Mouse (Mus musculus): ENCODE data around the gene Evc2. TPM values are rescaled to one million over a fixed set of nuclear protein-coding genes. Genes with fewer than 3 reads are reported as not detected.

The Evc2 gene
- total RNA-seq, 2 experiments from 2014 or later, result 10.9 to 15.3 TPM

DNA sequence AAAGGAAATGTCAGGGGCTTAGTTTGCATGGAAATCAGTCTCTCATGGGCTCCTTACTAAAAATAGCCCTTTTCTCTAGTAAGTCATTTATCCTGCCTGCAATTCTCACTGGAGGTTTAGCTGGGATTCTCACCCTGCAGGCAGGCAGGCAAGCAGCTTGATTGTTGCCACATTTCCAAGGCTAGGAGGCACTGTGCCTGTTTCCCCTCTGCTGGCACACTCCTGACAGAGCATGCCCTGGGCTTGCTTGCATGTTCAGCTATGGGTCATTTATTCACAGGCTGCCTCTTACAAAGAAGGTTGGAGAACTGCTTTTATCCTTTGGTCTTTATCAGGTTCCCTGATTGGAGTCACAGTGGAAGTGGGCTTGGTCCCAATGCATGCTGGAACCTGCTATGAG, 27.5 kb downstream of the Evc2 start:
- DNase-seq, result no peak

DNA sequence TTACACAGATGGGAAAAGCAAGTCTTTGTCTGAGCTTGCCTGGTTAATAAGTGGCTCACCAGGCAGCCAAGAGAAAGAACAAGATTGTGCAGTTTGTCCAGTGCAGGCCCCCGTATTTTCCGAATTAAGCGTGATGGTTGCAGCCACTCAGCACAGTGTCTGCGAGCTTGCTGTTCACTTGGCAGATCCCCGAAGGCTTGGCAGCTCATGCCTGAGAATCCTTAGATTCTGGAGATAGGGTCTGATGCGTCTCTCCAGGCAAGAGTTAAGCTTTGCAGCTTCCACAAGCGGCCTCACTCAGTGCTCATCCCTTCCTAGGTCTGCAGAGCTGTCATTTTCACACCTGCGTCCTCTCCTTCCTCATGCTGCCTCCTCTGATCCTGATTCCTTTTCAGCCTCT, 30.5 kb downstream of the Evc2 start:
- DNase-seq, result no peak

DNA sequence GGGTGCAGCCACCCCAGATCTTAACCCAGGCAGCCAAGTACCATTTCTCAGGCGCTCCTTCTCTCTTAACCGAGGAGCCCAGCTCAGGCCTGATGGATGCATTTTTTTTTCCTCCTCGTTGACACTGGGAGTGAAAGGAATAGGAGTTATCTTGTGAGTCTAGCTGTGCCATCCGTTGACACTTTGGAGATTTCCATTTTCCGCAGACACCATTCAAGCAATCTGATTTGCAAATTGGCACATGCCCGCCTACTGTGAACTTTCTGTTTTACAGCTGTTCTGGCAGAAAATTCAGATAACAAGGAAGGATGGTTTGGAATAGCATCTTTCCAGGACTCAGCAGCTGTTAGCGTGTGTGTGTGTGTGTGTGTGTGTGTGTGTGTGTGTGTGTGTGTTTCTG, 39.1 kb downstream of the Evc2 start:
- no peak for DNase-seq

DNA sequence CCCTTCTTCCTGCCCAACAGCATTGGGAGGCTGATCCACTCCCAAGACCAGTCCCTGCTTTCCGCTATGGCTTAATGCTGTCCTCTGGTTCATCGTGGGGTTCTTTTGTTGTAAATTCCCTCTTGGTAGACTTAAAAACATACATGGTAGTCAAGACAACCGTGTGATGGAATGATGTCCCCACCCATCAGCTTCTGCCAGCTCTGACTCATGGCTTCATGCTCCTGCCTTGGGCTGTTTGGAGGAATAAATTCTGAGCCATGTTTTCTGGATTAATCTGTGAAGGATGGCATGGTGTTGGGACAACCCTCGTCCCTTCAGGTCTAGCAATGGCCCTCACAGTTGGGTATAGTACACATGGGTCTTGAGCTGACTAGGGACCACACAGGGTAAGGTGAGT, 42.3 kb downstream of the Evc2 start:
- no peak for DNase-seq

- DNase-seq, result peak; percentile 6
Measured at GRCm38 (mm10) chr5:37383570-37383969, 45.3 kb downstream of the Evc2 start.

DNA sequence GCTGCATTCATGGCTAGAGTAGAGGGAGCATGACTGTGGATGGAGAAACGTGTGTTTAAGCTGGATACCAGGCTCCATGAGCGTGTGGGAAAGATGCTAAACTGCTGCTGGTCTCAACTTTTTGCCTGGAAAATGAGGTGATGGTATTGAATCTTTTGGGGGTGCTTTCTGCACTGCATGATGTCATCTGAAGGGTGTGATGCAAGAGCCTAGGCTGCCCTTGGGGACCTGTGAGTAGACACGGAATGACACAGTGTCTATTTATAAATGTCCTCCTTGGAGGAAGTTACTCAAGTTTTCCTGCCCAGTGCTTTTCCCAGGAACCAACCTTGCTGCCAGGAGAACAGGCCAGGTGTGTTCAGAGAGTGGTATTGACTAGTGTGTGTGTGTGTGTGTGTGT, 50.3 kb downstream of the Evc2 start:
- peak; percentile 16 for DNase-seq

DNA sequence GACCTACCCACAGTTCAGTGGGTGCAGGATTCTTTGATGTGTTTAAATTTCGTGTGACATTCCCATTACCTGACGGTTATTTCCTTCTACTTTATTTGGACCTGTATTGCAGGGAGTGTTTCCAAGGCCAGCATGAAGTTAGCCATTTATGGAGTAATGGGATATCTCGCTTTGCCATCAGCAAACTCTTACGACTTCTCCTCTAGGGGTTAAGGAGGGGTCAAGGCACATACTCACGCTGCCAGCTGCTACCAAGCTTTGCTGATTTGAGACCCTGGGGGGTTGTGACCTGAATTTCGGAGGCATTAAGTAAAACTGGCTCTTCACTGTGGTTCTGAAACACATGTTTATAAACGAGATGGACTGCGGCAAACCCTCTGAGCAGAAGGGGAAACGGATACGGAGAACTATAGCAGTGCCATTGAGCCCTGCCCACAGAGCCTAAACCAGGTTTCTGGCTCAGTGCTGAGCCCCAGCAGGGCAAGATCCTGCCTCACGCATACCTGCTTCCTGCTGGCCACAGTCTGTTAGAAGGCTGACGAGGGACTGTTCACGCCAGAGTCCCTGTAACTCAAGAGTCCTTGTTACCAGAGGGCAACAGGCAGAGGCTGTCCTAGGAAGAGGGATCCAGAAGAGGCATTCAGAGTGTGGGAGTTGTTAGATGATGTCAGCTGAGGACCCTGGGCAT, 51.7 kb downstream of the Evc2 start:
- DNase-seq, result no peak

GRCm38 (mm10) chr5:37390923-37391322, 52.6 kb downstream of the Evc2 start:
- no peak for DNase-seq

DNA sequence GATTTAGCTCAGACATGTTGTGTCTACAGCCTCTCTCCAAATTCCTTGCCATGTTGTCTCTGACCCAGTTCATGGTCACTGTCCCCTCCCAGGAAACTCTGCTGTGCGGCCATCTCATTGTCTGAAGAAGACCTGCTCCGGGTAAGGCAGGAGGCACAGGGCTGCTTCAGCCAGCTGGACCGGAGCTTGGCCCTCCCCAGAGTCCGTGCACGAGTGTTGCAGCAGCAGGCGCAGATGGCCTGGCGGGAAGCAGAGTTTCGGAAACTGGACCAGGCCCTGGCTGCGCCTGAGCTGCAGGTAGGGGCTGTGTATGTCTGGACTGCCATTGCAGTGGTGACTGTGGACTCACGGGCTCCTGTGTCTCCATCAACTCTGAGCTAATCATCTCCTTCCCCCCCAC, 53.6 kb downstream of the Evc2 start:
- DNase-seq, result no peak

GRCm38 (mm10) chr5:37395172-37396030, 57.1 kb downstream of the Evc2 start:
- DNase-seq, result no peak

DNA sequence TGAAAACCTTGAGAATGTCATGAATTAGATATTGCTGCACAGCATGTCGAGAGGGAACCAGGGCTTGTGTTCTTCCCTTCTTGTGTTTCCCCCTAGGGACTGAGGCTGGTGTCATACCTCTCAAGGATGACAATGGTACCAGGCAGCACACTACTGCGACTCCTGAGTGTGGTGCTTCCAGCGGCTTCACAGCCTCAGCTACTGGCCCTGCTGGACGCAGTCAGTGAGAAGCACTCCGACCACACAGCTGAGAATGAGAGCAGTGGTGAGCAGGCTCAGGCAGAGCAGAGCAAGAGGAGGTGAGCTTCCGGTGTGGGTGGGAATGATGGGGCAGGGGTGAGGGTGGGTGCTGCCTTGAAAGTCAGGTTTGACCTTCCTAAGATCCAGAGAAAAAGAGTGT, 80.7 kb downstream of the Evc2 start:
- no peak for DNase-seq

- no peak for DNase-seq
Measured at GRCm38 (mm10) chr5:37427210-37427609, 88.9 kb downstream of the Evc2 start.

DNA sequence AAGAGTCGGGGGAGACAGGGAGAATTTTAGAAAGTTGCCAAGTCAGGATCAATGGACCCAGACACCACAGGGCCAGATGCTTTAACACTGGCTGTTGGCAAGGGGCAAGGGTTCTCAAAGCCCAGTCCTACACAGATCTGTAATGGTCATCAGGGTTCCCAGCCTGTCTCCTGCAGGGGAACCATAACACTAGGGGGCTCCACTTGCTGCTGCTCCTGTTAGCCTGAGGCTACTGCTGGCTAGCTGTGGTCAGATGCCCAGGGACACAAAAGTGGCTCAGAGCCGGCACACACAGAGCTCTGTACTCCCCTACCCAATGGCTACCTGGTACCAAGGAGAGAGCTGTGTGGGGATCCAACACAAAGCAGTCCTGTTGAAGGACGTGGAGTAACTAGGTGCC, 97.1 kb downstream of the Evc2 start:
- no peak for DNase-seq

- no peak for DNase-seq
Measured at GRCm38 (mm10) chr5:37442767-37443166, 104.5 kb downstream of the Evc2 start.

GRCm38 (mm10) chr5:37447546-37447945, 109.2 kb downstream of the Evc2 start:
- DNase-seq, result no peak

GRCm38 (mm10) chr5:37456590-37456989, 118.3 kb downstream of the Evc2 start:
- no peak for DNase-seq

GRCm38 (mm10) chr5:37457191-37457590, 118.9 kb downstream of the Evc2 start:
- DNase-seq, result no peak

- DNase-seq, result no peak
Measured at GRCm38 (mm10) chr5:37457831-37458230, 119.5 kb downstream of the Evc2 start.

DNA sequence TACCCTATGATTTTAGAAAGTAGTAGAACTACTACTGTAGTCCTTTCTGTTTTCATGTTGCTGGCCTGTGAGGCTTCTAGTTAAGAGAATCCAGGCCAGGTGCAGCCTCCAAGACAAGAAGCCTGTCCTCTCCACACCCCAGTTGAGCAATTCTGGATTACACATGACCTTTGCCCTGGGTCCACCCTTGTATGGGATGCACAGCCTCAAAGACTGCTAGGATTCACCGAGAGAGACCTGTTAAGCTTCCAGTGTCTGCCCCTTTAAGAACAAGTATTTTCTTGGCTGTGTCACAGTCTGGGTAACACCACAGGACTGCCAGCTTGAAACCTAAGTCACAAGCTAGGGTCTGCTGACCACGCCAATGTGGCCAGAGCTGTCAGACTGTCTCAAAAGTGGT, 119.9 kb downstream of the Evc2 start:
- no peak for DNase-seq

DNA sequence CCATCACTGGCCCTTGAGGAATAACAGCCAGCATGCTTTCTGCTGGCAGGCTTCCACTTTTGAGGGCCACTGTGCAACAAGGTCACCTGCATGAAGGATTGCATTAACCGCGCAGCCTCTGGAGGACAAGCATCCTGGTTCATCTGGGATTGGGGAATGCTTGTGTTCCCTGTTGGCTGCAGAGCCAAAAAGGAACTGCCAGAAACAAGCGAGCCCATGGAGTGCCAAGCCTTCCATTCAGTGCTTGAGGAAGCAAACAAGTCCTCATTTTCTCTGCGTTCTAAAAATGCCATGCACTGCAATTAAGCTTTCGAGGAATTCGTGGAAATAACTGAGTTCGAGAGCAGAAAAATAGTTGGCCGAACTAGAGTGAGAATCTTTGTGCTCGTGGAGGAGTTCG, 127.2 kb downstream of the Evc2 start:
- DNase-seq, result no peak

- DNase-seq, result no peak
Measured at GRCm38 (mm10) chr5:37467646-37468045, 129.3 kb downstream of the Evc2 start.

- DNase-seq, result no peak
Measured at GRCm38 (mm10) chr5:37469031-37469430, 130.7 kb downstream of the Evc2 start.

DNA sequence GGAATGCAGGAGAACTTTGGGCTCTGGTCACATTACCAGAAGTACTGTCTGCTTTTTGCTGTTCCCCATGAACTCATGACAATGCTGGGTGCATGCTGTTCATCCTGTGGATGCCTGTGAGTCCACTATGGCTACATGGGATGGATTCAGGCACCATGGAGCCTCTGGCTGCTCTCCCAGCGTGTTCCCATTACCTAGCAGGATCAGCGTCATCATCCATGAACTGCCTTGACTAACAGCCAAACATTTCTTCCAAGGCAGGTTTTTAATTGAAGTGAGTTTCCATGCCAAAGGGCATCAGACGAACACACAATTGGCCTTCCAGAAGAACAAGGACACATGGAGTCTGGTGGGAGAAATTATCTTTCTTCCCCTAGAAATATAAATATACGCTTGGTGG, 133.3 kb downstream of the Evc2 start:
- no peak for DNase-seq
